Mouse (Mus musculus) gastrocnemius, adult 18-20 months (tissue): Measurements from ENCODE around the gene Vmn1r62. TPM values are rescaled to one million over a fixed set of nuclear protein-coding genes. Genes with fewer than 3 reads are reported as not detected.
"Not testable (repeated sequence)": the region's sequence is repeated elsewhere in the genome, so short reads cannot be mapped to it uniquely, and the experiment has no call there.

ENCODE experiments used
- DNase-seq: peaks from one replicate; pipeline ENCODE4 v3.0.0; 2021; ENCODE audit warnings: low spot score
- long read RNA-seq, 2 experiments: library from polyadenylated mRNA; stranded (forward); transcript quantifications; one replicate each; pipeline ENCODE4 v2.0.0; 2021
- total RNA-seq, 2 experiments: library from RNA; stranded (reverse); gene quantifications; 2 replicates each; pipeline ENCODE4 v1.2.3; 2021

Gene Vmn1r62
- not detected for total RNA-seq
- long read RNA-seq, experiment 1 = 0 reads
- long read RNA-seq, experiment 2 = 0 reads

DNA sequence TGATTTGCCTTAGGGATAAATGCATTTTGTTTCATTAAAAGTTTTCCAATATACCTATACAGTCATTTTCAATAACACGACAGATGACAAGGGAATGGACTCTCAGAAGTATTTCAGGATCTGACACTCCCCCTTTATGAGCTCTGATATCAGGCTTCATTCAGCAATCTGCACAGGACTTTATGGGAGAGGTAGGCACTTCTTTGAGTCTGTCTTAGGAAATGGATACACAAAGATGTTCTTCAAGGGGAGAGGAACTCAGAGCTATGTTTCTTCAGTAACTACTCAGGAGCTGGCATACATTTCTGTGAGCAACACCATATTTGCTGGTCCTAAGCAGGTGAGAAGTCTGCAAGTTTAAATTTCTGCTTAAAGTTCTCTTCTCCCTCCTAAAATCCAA is at the start of gene Vmn1r62:
Gene Vmn1r62 (plus strand): TSS at position 301 of the 400 bp plus-strand sequence.
- DNase-seq = not testable (repeated sequence)

Other genes with a start within 250 kb of the Vmn1r62 start
- not detected for gene Vmn1r59, start 216.9 kb upstream of the Vmn1r62 start, total RNA-seq
- not detected for gene Vmn2r28, start 179.7 kb upstream of the Vmn1r62 start, total RNA-seq
- not detected for gene Vmn1r60, start 126.3 kb upstream of the Vmn1r62 start, total RNA-seq
- gene Vmn1r61, start 60.3 kb upstream of the Vmn1r62 start, total RNA-seq = not detected
- gene Vmn1r63, start 131.8 kb downstream of the Vmn1r62 start, total RNA-seq = not detected
- not detected for gene Vmn1r64, start 210.9 kb downstream of the Vmn1r62 start, total RNA-seq